Mouse (Mus musculus): ENCODE results near the gene Ryr3.

DNA sequence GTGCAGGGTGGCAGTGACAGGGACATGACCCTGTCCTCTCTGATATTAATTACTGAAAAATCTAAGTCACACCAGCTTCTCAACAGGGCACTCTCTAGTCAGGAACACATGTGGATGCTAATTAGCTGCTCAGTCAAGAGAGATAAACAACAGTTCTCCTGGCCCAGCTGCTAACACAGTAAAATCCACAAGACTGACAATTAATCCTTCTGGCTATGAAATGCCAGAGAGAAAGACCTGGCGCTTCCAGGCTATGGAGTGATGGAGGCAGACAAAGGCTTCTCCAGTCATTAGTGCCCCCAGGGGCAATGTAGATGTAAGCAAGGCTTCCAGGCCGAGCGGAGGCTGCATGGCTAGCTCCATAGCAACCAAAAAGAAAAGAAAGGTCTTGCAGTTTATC, 496.2 kb downstream of the Ryr3 start:
- TF ChIP-seq CTCF (IDR thresholded peaks at IDR 0.05; ENCODE audit: low read depth) (no peak), EP300 (optimal IDR thresholded peaks at IDR 0.05) (no peak)
